Mouse (Mus musculus): ENCODE data around the gene Zfp189.

DNA sequence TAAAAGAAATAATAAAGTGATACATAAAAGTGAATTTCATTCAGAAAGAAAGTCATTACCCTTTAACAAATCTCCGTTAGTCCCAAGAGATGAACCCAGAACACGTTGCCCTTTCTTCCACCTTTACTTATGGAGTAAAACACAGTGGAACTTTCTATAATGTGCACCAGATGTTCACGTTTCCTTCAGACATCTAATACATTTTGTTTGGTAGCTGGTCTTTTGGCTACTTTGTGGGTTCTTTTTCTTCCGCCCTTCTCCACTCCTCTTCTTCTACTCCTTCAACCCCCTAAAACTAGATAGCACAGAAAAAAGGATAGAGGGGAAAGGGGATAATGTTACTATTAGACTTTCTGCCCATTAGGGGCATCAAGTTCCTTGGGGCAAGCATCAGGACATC, 8.3 kb upstream of the Zfp189 start:
- TF ChIP-seq POLR2A (IDR thresholded peaks at IDR 0.05; ENCODE audit: borderline replicate concordance, extremely low read depth, insufficient read depth, insufficient read length, poor library complexity, severe bottlenecking), result no peak
- no peak for TF ChIP-seq CTCF (IDR thresholded peaks at IDR 0.05; ENCODE audit: borderline replicate concordance, extremely low read depth, insufficient read depth, insufficient read length)
